Mouse (Mus musculus): ENCODE measurements around the gene Elp5. TPM values are rescaled to one million over a fixed set of nuclear protein-coding genes. Genes with fewer than 3 reads are reported as not detected.
A peak's percentile ranks its signal among the peaks of the same experiment; 100 is the strongest.
"Not testable (repeated sequence)": the region's sequence is repeated elsewhere in the genome, so short reads cannot be mapped to it uniquely, and the experiment has no call there.

Gene Elp5
- total RNA-seq, 2 experiments from 2014 or later = 98.0 to 99.5 TPM

- DNase-seq (ENCODE audit: low spot score in 2 of 2) = no peak
Observed at GRCm38 (mm10) chr11:69936714-69937347, 45.5 kb downstream of the Elp5 start.

DNA sequence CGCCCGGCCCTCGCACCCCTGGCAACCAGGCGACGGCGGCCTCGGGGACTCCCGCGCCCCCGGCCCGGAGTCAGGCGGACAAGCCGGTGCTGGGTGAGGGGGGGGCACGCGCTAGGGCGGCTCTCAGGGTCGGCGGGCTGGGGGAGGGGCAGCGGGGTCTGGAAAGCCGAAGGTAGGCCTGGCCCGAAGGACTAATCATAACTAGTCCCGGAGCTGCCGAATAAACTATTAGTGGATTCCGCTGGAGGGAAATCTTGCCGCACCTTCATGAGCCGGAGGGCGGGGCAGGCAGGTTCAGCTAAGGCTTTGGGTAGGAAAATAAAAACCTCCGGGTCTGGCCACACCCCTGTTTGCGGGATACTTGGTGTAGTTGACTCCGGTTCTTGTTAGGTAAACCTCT is 46.2 kb downstream of the Elp5 start:
- no peak for DNase-seq (ENCODE audit: low spot score in 2 of 2)

DNA sequence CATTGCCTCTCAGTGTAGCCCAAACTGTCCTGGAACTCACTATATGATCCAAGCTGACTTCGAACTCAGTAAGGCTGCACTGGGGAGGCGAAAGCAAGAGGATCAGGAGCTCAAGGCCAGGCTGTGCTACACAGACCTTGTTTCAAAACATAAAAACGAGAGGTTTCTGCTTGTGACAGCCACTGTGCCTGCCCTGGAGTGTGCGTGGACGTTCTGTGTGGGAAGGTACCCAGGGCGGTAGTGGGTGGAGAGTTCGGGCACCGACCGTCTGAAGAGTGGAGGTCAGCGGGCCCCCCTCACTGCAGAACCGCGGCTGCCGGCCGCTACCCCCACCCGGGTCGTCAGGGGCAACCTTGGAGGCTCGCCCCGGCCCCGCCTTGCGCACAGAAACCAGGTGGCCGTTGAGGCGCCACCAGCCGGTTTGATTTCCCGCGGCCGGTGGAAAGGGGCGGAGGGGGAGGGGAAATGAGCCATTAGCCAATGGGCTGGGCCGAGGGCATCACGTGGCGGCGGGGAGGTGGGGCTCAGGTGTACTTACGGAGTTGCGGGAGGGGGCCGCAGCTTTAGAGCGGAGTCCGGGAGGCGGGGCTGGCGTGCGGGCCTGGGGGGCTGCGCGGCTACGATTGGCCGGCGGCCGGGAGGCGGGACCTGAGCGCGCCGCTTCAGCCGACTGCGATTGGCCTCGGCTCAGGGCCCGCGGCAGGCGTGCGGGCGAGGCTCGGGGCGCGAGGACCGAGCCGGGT is 47.0 kb downstream of the Elp5 start, which contains the start of gene Ybx2:
Ybx2 (plus strand) TSS at position 660 of the 743 bp plus-strand sequence.
- peak; percentile 78 to 87 for DNase-seq (ENCODE audit: low spot score in 2 of 2)

- no peak for DNase-seq (ENCODE audit: low spot score in 2 of 2)
Observed at GRCm38 (mm10) chr11:69934681-69935080, 47.6 kb downstream of the Elp5 start.

DNA sequence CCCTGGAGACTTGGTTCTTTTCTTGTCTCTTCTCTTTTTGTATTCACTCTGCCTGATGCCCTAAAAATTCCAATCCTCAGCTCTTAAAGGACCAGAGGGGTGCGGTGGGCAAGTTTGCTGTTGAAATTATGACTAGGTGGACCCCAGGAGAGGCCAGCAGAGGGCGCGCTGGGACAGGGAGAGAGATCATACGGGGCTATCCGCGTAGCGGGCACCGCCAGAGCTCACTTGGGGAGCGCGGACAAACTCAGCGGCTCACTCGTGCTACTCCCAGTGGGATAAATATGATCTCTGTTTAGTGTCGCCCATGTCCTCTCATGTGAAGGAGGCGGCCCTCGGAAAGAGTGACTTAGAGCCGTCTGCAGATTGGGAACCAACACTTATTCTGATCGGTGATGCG is 48.1 kb downstream of the Elp5 start:
- peak; percentile 97 for DNase-seq (ENCODE audit: low spot score in 2 of 2)

- no peak for DNase-seq (ENCODE audit: low spot score in 2 of 2)
Observed at GRCm38 (mm10) chr11:69933066-69933465, 49.3 kb downstream of the Elp5 start.

- no peak for DNase-seq (ENCODE audit: low spot score in 2 of 2)
Observed at GRCm38 (mm10) chr11:69932254-69932653, 50.1 kb downstream of the Elp5 start.

DNA sequence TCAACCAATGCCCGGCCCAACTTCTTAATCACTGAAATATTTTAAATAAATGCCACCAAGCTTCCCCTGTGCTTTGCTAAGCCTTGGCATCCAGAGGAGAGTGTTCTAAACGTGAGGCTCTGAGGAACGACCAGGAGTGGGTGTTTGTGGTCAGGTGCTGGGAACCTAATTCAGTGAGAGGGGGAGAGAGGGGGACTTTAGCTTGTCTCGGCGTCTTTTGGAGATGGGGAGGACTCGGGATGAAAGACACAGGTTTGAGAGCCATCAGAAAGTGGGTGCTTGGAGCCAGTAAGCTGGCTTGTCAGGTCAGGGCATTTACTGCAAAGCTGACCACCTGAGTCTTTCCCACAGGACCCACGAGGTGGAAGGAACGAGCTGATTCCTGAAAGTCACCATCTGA is 50.5 kb downstream of the Elp5 start:
- no peak for DNase-seq (ENCODE audit: low spot score in 2 of 2)

DNA sequence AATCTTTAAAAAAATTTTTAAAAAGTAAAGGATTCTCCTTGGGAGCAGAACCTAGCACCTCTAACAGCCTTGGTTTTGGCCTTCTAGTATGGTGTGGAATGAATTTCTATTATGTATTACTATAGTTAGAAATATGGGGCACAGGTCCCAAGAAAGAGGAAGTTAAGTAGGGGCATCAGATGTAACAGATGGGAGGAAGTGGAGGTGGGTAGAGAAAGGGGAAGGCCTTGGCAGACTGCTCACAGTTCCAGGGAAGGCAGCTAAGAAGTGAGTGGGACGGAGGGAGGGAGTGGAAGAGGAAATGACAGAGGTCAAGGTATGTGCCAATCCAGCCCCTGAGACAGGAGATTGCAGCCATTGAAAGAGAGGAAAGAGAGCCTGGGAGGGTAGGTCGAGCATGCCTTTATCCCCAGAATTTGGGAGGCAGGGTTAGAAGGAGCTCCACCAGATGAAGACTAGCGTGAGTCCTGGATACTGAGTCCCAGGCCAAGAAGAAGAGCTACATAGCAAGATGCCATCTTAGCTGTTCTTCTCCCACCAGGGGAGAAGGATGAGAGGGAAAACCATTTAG is 51.3 kb downstream of the Elp5 start:
- DNase-seq (ENCODE audit: low spot score in 2 of 2) = no peak

DNA sequence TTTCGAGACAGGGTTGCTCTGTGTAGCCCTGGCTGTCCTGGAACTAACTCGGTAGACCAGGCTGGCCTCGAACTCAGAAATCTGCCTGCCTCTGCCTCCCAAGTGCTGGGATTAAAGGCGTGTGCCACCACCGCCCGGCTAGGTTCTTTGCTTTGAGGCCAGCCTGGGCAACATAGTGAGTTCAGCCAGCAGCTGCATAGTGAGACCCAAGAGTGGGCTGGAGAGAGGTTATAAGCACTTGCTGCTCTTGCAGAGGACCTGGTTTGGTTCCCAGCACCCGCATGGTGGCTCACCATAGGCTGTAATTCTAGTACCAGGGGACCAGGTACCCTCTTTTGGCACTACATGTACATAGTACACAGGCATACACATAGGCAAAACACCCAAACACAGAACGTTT is 52.1 kb downstream of the Elp5 start:
- DNase-seq (ENCODE audit: low spot score in 2 of 2) = not testable (repeated sequence)

DNA sequence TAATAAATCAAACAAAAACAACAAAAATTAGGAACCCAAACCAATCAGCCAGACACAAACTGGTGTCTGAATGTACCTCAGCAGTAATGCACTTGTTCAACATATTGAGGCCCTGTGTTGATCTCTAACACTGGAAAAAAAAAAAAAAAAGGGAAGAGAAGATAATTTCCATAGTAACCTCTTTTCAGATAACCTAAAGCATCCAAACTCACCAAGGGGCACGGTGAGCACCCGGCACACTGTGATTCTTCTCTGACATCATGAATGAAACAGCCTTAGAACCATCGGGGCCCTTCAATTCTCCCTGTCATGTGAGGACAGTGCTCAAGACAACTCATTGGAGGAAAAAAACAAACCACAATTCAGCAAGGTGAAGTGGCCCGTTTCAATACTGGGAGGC is 52.6 kb downstream of the Elp5 start:
- no peak for DNase-seq (ENCODE audit: low spot score in 2 of 2)

- DNase-seq (ENCODE audit: low spot score in 2 of 2) = no peak
Observed at GRCm38 (mm10) chr11:69927501-69927900, 54.8 kb downstream of the Elp5 start.

GRCm38 (mm10) chr11:69922796-69923195 is 59.5 kb downstream of the Elp5 start:
- DNase-seq (ENCODE audit: low spot score in 2 of 2) = no peak

GRCm38 (mm10) chr11:69922012-69922756 is 60.1 kb downstream of the Elp5 start:
- no peak for DNase-seq (ENCODE audit: low spot score in 2 of 2)

- DNase-seq (ENCODE audit: low spot score in 2 of 2) = peak; percentile 100
Observed at GRCm38 (mm10) chr11:69921114-69922011, 61.0 kb downstream of the Elp5 start, which contains the start of gene Eif5a. Eif5a (minus strand) TSS chr11:69921958.

GRCm38 (mm10) chr11:69920266-69921031 is 61.9 kb downstream of the Elp5 start:
- peak; percentile 39 to 62 for DNase-seq (ENCODE audit: low spot score in 2 of 2)

GRCm38 (mm10) chr11:69919661-69920265 is 62.6 kb downstream of the Elp5 start:
- DNase-seq (ENCODE audit: low spot score in 2 of 2) = peak; percentile 51 to 61

DNA sequence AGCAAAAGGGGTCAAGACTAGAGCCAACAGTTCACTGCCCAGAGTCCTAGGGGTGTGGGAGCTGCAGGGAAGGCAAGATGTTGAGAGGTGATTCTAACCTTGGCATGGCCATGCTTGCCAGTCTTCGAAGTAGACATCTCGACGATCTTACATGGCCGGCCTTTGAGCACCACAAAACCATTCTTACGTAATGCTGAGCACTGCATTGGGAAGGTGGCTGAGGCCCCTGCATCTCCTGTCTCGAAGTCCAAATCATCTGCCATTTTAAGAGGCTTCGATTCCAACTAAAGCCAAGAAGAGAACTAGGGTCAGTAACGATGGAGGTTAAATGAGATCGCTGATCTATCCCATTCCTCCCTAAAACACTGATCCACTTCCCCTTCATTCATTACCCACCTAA is 63.3 kb downstream of the Elp5 start:
- DNase-seq (ENCODE audit: low spot score in 2 of 2) = no peak

Measured in layer of hippocampus, postnatal 10 days (tissue).